8 mouse cellular contexts compared by ENCODE assay signal in the genomic region with DNA sequence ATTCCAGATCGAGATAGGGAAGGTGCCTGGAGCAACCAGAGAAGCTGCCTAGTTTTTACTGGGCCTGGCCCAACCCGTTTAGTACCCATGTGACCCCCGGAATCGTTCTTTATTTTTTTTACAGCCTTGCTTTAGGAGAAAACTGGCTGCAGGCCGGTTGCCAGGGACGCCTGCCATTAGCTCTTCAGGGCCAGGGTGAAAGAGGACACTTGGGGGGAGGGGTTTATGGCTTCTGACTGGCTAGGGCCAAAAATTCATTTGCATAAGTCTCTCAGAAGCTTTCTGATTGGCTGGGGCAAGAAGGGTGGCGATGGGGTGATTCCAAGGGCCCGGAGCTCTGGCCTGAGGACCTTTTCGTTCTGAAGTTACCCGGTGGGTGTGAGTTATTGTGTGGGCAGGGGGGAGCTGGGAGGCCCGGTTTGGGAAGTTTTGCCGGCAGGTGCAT. TPM values are rescaled to one million over a fixed set of nuclear protein-coding genes. Genes with fewer than 3 reads are reported as not detected.
DNase-seq lines count a peak whose midpoint lies in the region; ATAC-seq and TF ChIP-seq lines count a peak whose summit lies in the region.

A gene (plus strand): TSS at position 318 of the 445 bp plus-strand sequence.

- TF ChIP-seq POLR2A in liver, adult 2 months (IDR thresholded peaks at IDR 0.05; ENCODE audit: extremely low read depth, insufficient read depth, low read length) = peak; percentile 39; the same call in 1 of the 2 replicates

- peak within 1 kb of the TSS; percentile 33 for H3K4me3 ChIP-seq in heart, embryonic 12.5 days
- H3K4me3 ChIP-seq in kidney, embryonic 16.5 days (ENCODE audit: low read length) = peak within 1 kb of the TSS; percentile 26
- peak within 1 kb of the TSS; percentile 60 for H3K4me3 ChIP-seq in liver, adult 2 months (ENCODE audit: insufficient read depth, low read depth, low read length)

- ATAC-seq in erythroid progenitor cell, adult 5-6 weeks (replicated peaks; ENCODE audit: low FRiP score, poor library complexity, severe bottlenecking) = peak; percentile 76
- ATAC-seq in heart, embryonic 12.5 days (ENCODE audit: insufficient number of reproducible peaks, low FRiP score) = peak; percentile 86
- peak; percentile 83 for ATAC-seq in kidney, embryonic 16.5 days (ENCODE audit: low FRiP score, low TSS enrichment)
- peak; percentile 42; the same call in 1 of the 2 replicates for ATAC-seq in monocyte, adult 5-6 weeks (replicated peaks; ENCODE audit: insufficient number of reproducible peaks, low FRiP score, low TSS enrichment, poor library complexity, severe bottlenecking)

- H3K4me1 ChIP-seq in heart, embryonic 12.5 days (replicated peaks) = peaks cover 4% of the 10 kb centered on the region
- H3K4me1 ChIP-seq in kidney, embryonic 16.5 days (ENCODE audit: insufficient read depth, low read length) = peaks cover 9% of the 10 kb centered on the region; the same call in 1 of the 2 replicates
- H3K4me1 ChIP-seq in liver, adult 2 months (ENCODE audit: control insufficient read depth, insufficient read depth, low read length) = peaks cover 8% of the 10 kb centered on the region; the same call in 1 of the 2 replicates

- H3K27me3 ChIP-seq in heart, embryonic 12.5 days (replicated peaks) = no peaks in the 10 kb centered on the region; the same call in 1 of the 2 replicates
- no peaks in the 10 kb centered on the region for H3K27me3 ChIP-seq in kidney, embryonic 16.5 days (ENCODE audit: insufficient read depth, low read length)
- no peaks in the 10 kb centered on the region for H3K27me3 ChIP-seq in liver, adult 2 months (ENCODE audit: control insufficient read depth, insufficient read depth, low read length)

- TF ChIP-seq CTCF in liver, adult 2 months (IDR thresholded peaks at IDR 0.05; ENCODE audit: low read depth, low read length) = no peak

- H3K9ac ChIP-seq in heart, embryonic 12.5 days = peak within 1 kb of the TSS; percentile 45
- H3K9ac ChIP-seq in kidney, embryonic 16.5 days (replicated peaks; ENCODE audit: low read length) = no peak within 1 kb of the TSS
- H3K9ac ChIP-seq in liver, adult 2 months (ENCODE audit: low read depth, low read length) = peak within 1 kb of the TSS; percentile 78

- WGBS in heart, embryonic 12.5 days = 12% methylated on average over 12 of the region's 12 CpGs
- WGBS in kidney, embryonic 16.5 days = 26% methylated on average over 12 of the region's 12 CpGs
- WGBS in liver, adult 2 months = 1% methylated on average over 12 of the region's 12 CpGs

- H3K36me3 ChIP-seq in heart, embryonic 12.5 days = no peaks in the 10 kb centered on the region
- H3K36me3 ChIP-seq in kidney, embryonic 16.5 days (ENCODE audit: insufficient read depth, low read length) = no peaks in the 10 kb centered on the region
- H3K36me3 ChIP-seq in liver, adult 2 months (ENCODE audit: control insufficient read depth, insufficient read depth, low read length) = no peaks in the 10 kb centered on the region

- peak within 1 kb of the TSS; percentile 75 for H3K27ac ChIP-seq in heart, embryonic 12.5 days (ENCODE audit: poor library complexity, severe bottlenecking)
- H3K27ac ChIP-seq in kidney, embryonic 16.5 days (ENCODE audit: low read length) = peak within 1 kb of the TSS; percentile 84
- peak within 1 kb of the TSS; percentile 99 for H3K27ac ChIP-seq in liver, adult 2 months (replicated peaks; ENCODE audit: insufficient read depth, low read depth, low read length)

- no peaks in the 10 kb centered on the region for H3K9me3 ChIP-seq in heart, embryonic 12.5 days (replicated peaks)
- H3K9me3 ChIP-seq in kidney, embryonic 16.5 days (ENCODE audit: low read length) = no peaks in the 10 kb centered on the region

- peak; percentile 37 to 56 for DNase-seq in B cell, adult 2 months
- DNase-seq in brain, embryonic 18.5 days (ENCODE audit: low read depth, low spot score) = peak; percentile 50
- peak; percentile 94 for DNase-seq in liver, adult 2 months (ENCODE audit: extremely low read depth, low read depth, low spot score)
- peak; percentile 76 to 80 for DNase-seq in spleen, postnatal 4 days (ENCODE audit: low spot score in 2 of 2)

- peak within 1 kb of the TSS; percentile 67 for H3K4me2 ChIP-seq in heart, embryonic 12.5 days
- peak within 1 kb of the TSS; percentile 49 for H3K4me2 ChIP-seq in kidney, embryonic 16.5 days (replicated peaks; ENCODE audit: low read depth, low read length)

- H3K79me2 ChIP-seq in liver, adult 2 months (ENCODE audit: control insufficient read depth, insufficient read depth, low read length) = peaks cover 7% of the 10 kb centered on the region; the same call in 1 of the 2 replicates

RNA-seq across cellular contexts. Expression of the gene that starts here (rescaled TPM):
- total RNA-seq in erythroid progenitor cell, adult 5-6 weeks (2015; ENCODE audit: low replicate concordance) = 20.1 and 24.9 TPM in 2 replicates
- total RNA-seq in erythroid progenitor cell, adult 5-6 weeks (2017; ENCODE audit: low replicate concordance) = 26.5 and 50.2 TPM in 2 replicates
- polyA plus RNA-seq in heart, embryonic 12.5 days (2016; fragmentation: Nextera tagmentation; extraction: Ambion mirVana) = 31.7 and 31.9 TPM in 2 replicates
- polyA plus RNA-seq in kidney, embryonic 16.5 days (2015; fragmentation: Nextera tagmentation; extraction: Ambion mirVana) = 49.4 and 58.3 TPM in 2 replicates
- total RNA-seq in liver, adult 2 months (2014; rRNA removed) = 31.1 and 37.0 TPM in 2 replicates
- polyA plus RNA-seq in liver, adult 2 months (2012; rRNA removed) = 66.0 and 70.1 TPM in 2 replicates
- 67.4 to 88.1 TPM (median 74.7 TPM) in 3 replicates for total RNA-seq in monocyte, adult 5-6 weeks (2017)

Comparison
In these comparisons a context has a peak if more than half of its experiments do, and no peak if none do; other contexts are left out.
1. Peak in every context shown above with its lines: DNase-seq, ATAC-seq, H3K4me3 ChIP-seq and H3K27ac ChIP-seq.